Mouse (Mus musculus): ENCODE data around the gene Sar1a.

DNA sequence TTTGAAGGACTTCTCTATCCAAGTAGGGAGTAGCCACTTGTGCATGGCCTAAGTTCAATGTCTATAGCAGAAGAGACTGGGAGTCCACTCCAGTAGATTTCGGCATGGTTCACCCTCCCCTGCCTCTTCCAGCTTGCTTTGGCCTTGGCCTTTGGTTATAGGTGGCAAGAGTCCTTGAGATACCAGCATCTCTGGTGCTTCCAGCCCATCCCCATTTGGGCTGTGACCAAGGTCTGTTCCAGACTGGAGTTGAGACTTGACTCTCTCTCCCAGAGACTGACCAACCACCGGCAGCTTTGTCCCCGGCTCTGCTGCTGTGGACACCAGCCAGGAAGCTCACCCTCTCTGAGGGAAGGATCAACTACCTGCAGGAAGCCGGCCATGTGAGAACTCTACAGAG lies 58.0 kb downstream of the Sar1a start:
- TF ChIP-seq CTCF (IDR thresholded peaks at IDR 0.05; ENCODE audit: borderline replicate concordance, extremely low read depth, insufficient read depth, insufficient read length) (no peak), POLR2A (IDR thresholded peaks at IDR 0.05; ENCODE audit: borderline replicate concordance, extremely low read depth, insufficient read depth, insufficient read length, poor library complexity, severe bottlenecking) (no peak)

Measured in brain, embryonic 14.5 days (tissue).